Mouse (Mus musculus): ENCODE measurements around the gene Slit3. TPM values are rescaled to one million over a fixed set of nuclear protein-coding genes. Genes with fewer than 3 reads are reported as not detected.

Gene Slit3
- polyA plus RNA-seq, 1 experiment from 2014 or later: 14.2 TPM

GRCm38 (mm10) chr11:35491701-35492100 is 370.7 kb downstream of the Slit3 start:
- TF ChIP-seq EP300 (IDR thresholded peaks at IDR 0.05) (no peak), CTCF (IDR thresholded peaks at IDR 0.05) (no peak)
- Histone ChIP-seq H3K9me3 (ENCODE audit: low read length) (no peaks in the 10 kb centered on the region), H3K4me3 (ENCODE audit: low read depth, low read length) (no peak overlapping the region), H3K4me1 (ENCODE audit: insufficient read depth, low read depth, low read length) (no peaks in the 10 kb centered on the region), H3K9ac (replicated peaks; ENCODE audit: low read depth) (no peak overlapping the region), H3K4me2 (replicated peaks; ENCODE audit: low read depth, low read length) (no peak overlapping the region), H3K36me3 (ENCODE audit: insufficient read depth, low read length) (no peaks in the 10 kb centered on the region), H3K27ac (ENCODE audit: low read length) (no peak overlapping the region), H3K27me3 (replicated peaks; ENCODE audit: insufficient read depth, low read length) (no peaks in the 10 kb centered on the region)
- DNase-seq (ENCODE audit: low spot score): no peak
- WGBS: 50% methylated on average over 5 of the region's 5 CpGs
- ATAC-seq: no peak

GRCm38 (mm10) chr11:35496874-35497273 is 375.9 kb downstream of the Slit3 start:
- no peak for DNase-seq (ENCODE audit: low spot score)
- TF ChIP-seq EP300 (IDR thresholded peaks at IDR 0.05) (no peak), CTCF (IDR thresholded peaks at IDR 0.05) (no peak)
- Histone ChIP-seq H3K4me3 (ENCODE audit: low read depth, low read length) (no peak overlapping the region), H3K4me2 (replicated peaks; ENCODE audit: low read depth, low read length) (no peak overlapping the region), H3K4me1 (ENCODE audit: insufficient read depth, low read depth, low read length) (no peaks in the 10 kb centered on the region), H3K36me3 (ENCODE audit: insufficient read depth, low read length) (no peaks in the 10 kb centered on the region), H3K27ac (ENCODE audit: low read length) (no peak overlapping the region), H3K27me3 (replicated peaks; ENCODE audit: insufficient read depth, low read length) (no peaks in the 10 kb centered on the region), H3K9me3 (ENCODE audit: low read length) (no peaks in the 10 kb centered on the region), H3K9ac (replicated peaks; ENCODE audit: low read depth) (no peak overlapping the region)
- WGBS: 69% methylated on average over 10 of the region's 10 CpGs
- no peak for ATAC-seq

GRCm38 (mm10) chr11:35497961-35498360 is 376.9 kb downstream of the Slit3 start:
- Histone ChIP-seq H3K4me3 (ENCODE audit: low read depth, low read length) (no peak overlapping the region), H3K36me3 (ENCODE audit: insufficient read depth, low read length) (no peaks in the 10 kb centered on the region), H3K4me1 (ENCODE audit: insufficient read depth, low read depth, low read length) (no peaks in the 10 kb centered on the region), H3K9ac (replicated peaks; ENCODE audit: low read depth) (no peak overlapping the region), H3K27ac (ENCODE audit: low read length) (no peak overlapping the region), H3K27me3 (replicated peaks; ENCODE audit: insufficient read depth, low read length) (no peaks in the 10 kb centered on the region), H3K9me3 (ENCODE audit: low read length) (no peaks in the 10 kb centered on the region), H3K4me2 (replicated peaks; ENCODE audit: low read depth, low read length) (no peak overlapping the region)
- ATAC-seq (no peak), DNase-seq (ENCODE audit: low spot score) (no peak)
- 85% methylated on average over 8 of the region's 8 CpGs for WGBS
- TF ChIP-seq CTCF (IDR thresholded peaks at IDR 0.05) (no peak), EP300 (IDR thresholded peaks at IDR 0.05) (no peak)

GRCm38 (mm10) chr11:35502128-35502527 is 381.1 kb downstream of the Slit3 start:
- ATAC-seq: no peak
- no peak overlapping the region for H3K9ac ChIP-seq (replicated peaks; ENCODE audit: low read depth)
- H3K36me3 ChIP-seq (ENCODE audit: insufficient read depth, low read length): no peaks in the 10 kb centered on the region
- 10% methylated on average over 3 of the region's 3 CpGs for WGBS
- H3K27me3 ChIP-seq (replicated peaks; ENCODE audit: insufficient read depth, low read length): no peaks in the 10 kb centered on the region
- H3K4me1 ChIP-seq (ENCODE audit: insufficient read depth, low read depth, low read length): no peaks in the 10 kb centered on the region
- DNase-seq (ENCODE audit: low spot score): no peak
- no peaks in the 10 kb centered on the region for H3K9me3 ChIP-seq (ENCODE audit: low read length)
- no peak overlapping the region for H3K27ac ChIP-seq (ENCODE audit: low read length)
- TF ChIP-seq EP300 (IDR thresholded peaks at IDR 0.05): no peak
- TF ChIP-seq CTCF (IDR thresholded peaks at IDR 0.05): no peak
- H3K4me3 ChIP-seq (ENCODE audit: low read depth, low read length): no peak overlapping the region
- H3K4me2 ChIP-seq (replicated peaks; ENCODE audit: low read depth, low read length): no peak overlapping the region

GRCm38 (mm10) chr11:35504051-35504450 is 383.0 kb downstream of the Slit3 start:
- Histone ChIP-seq H3K9ac (replicated peaks; ENCODE audit: low read depth) (no peak overlapping the region), H3K27ac (ENCODE audit: low read length) (no peak overlapping the region), H3K36me3 (ENCODE audit: insufficient read depth, low read length) (no peaks in the 10 kb centered on the region), H3K9me3 (ENCODE audit: low read length) (no peaks in the 10 kb centered on the region), H3K4me1 (ENCODE audit: insufficient read depth, low read depth, low read length) (no peaks in the 10 kb centered on the region), H3K4me2 (replicated peaks; ENCODE audit: low read depth, low read length) (no peak overlapping the region), H3K27me3 (replicated peaks; ENCODE audit: insufficient read depth, low read length) (no peaks in the 10 kb centered on the region), H3K4me3 (ENCODE audit: low read depth, low read length) (no peak overlapping the region)
- no peak for TF ChIP-seq EP300 (IDR thresholded peaks at IDR 0.05)
- no peak for TF ChIP-seq CTCF (IDR thresholded peaks at IDR 0.05)
- 46% methylated on average over 5 of the region's 5 CpGs for WGBS
- DNase-seq (ENCODE audit: low spot score) (no peak), ATAC-seq (no peak)

- TF ChIP-seq EP300 (IDR thresholded peaks at IDR 0.05) (no peak), CTCF (IDR thresholded peaks at IDR 0.05) (no peak)
- DNase-seq (ENCODE audit: low spot score) (no peak), ATAC-seq (no peak)
- Histone ChIP-seq H3K9ac (replicated peaks; ENCODE audit: low read depth) (no peak overlapping the region), H3K27ac (ENCODE audit: low read length) (no peak overlapping the region), H3K4me2 (replicated peaks; ENCODE audit: low read depth, low read length) (no peak overlapping the region), H3K27me3 (replicated peaks; ENCODE audit: insufficient read depth, low read length) (no peaks in the 10 kb centered on the region), H3K9me3 (ENCODE audit: low read length) (no peaks in the 10 kb centered on the region), H3K4me3 (ENCODE audit: low read depth, low read length) (no peak overlapping the region), H3K36me3 (ENCODE audit: insufficient read depth, low read length) (no peaks in the 10 kb centered on the region), H3K4me1 (ENCODE audit: insufficient read depth, low read depth, low read length) (no peaks in the 10 kb centered on the region)
- WGBS: 62% methylated on average over 8 of the region's 8 CpGs
These were observed 383.9 kb downstream of the Slit3 start for GRCm38 (mm10) chr11:35504916-35505315.

- 71% methylated on average over 4 of the region's 4 CpGs for WGBS
- DNase-seq (ENCODE audit: low spot score) (no peak), ATAC-seq (no peak)
- H3K9me3 ChIP-seq (ENCODE audit: low read length): no peaks in the 10 kb centered on the region
- no peak overlapping the region for H3K4me3 ChIP-seq (ENCODE audit: low read depth, low read length)
- TF ChIP-seq EP300 (IDR thresholded peaks at IDR 0.05): no peak
- no peak for TF ChIP-seq CTCF (IDR thresholded peaks at IDR 0.05)
- no peak overlapping the region for H3K9ac ChIP-seq (replicated peaks; ENCODE audit: low read depth)
- H3K27me3 ChIP-seq (replicated peaks; ENCODE audit: insufficient read depth, low read length): no peaks in the 10 kb centered on the region
- no peaks in the 10 kb centered on the region for H3K4me1 ChIP-seq (ENCODE audit: insufficient read depth, low read depth, low read length)
- no peaks in the 10 kb centered on the region for H3K36me3 ChIP-seq (ENCODE audit: insufficient read depth, low read length)
- H3K27ac ChIP-seq (ENCODE audit: low read length): no peak overlapping the region
- H3K4me2 ChIP-seq (replicated peaks; ENCODE audit: low read depth, low read length): no peak overlapping the region
These were observed 384.3 kb downstream of the Slit3 start for GRCm38 (mm10) chr11:35505316-35505715.

All from lung, postnatal 0 days (tissue).